22 mouse cellular contexts compared by ENCODE assay signal in the genomic region with DNA sequence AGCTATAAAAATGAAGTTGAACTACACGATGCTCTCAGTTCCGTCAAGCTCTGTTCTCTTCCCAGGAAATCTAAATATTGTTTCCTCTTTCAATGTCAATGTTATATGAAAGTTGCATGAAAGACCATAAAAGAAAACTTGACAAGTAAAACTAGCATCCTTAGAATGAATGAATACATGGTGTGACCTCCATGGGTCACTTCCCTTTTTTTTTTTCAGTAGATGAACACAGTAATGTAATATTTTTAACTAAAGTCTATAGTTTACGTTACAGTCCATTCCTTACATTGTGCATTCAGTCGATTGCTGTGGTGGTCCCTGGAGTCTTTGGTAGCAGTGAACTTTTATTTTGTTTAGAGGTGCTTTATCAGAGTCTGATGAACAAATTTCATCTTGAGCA.
DNase-seq lines count a peak whose midpoint lies in the region; ATAC-seq and TF ChIP-seq lines count a peak whose summit lies in the region.
"Had no signal": no experiment of that assay in that cellular context is flagged by ENCODE, and none has a peak within 500 bp of the region (broad histone marks: within the 10 kb centered on the region; RNA-seq: fewer than 3 reads in every experiment).

No protein-coding gene starts in this region.

- no peak for DNase-seq in MEL (ENCODE audit: low read depth, low spot score)
- peak; percentile 2 for DNase-seq in splenic B cell, adult 2 months (ENCODE audit: low read depth, low spot score)
- DNase-seq in left cerebral cortex, postnatal 36 days (ENCODE audit: low spot score in 2 of 2) = no peak
- DNase-seq in forebrain, embryonic 14.5 days (ENCODE audit: low spot score) = no peak
- DNase-seq: adrenal gland, adult 2 months; adrenal gland, postnatal 10 days; adrenal gland, postnatal 25 days; cerebellum, adult 11 months; cerebellum, adult 18-20 months; cerebellum, adult 8-10 months; cerebellum, adult 9-11 months; cerebellum, postnatal 14 days; cerebellum, postnatal 36 days; forebrain, postnatal 0 days had no signal

- no peaks in the 10 kb centered on the region for H3K27me3 ChIP-seq in MEL (ENCODE audit: control insufficient read depth in 1 of 2, insufficient read depth in 2 of 2, low read length in 2 of 2)
- no peaks in the 10 kb centered on the region for H3K27me3 ChIP-seq in splenic B cell, adult 2 months (ENCODE audit: control insufficient read depth, insufficient read depth, low read length, poor library complexity, severe bottlenecking)
- H3K27me3 ChIP-seq in forebrain, embryonic 13.5 days = no peaks in the 10 kb centered on the region
- no peaks in the 10 kb centered on the region for H3K27me3 ChIP-seq in forebrain, embryonic 14.5 days (replicated peaks; ENCODE audit: control insufficient read depth, insufficient read depth, low read length)
- H3K27me3 ChIP-seq: CH12.LX; embryonic facial prominence, embryonic 12.5 days; forebrain, embryonic 15.5 days had no signal

- H3K9me3 ChIP-seq in MEL (replicated peaks; ENCODE audit: insufficient read depth, low read length) = no peaks in the 10 kb centered on the region
- no peaks in the 10 kb centered on the region for H3K9me3 ChIP-seq in forebrain, embryonic 13.5 days (replicated peaks)
- H3K9me3 ChIP-seq in forebrain, embryonic 14.5 days (replicated peaks; ENCODE audit: control insufficient read depth, low read length) = no peaks in the 10 kb centered on the region
- H3K9me3 ChIP-seq: embryonic facial prominence, embryonic 10.5 days; embryonic facial prominence, embryonic 12.5 days; forebrain, embryonic 15.5 days; G1E had no signal

- no peak for TF ChIP-seq EP300 in MEL (IDR thresholded peaks at IDR 0.05; ENCODE audit: low read depth in 1 of 2, low read length in 2 of 2)

- H3K79me2 ChIP-seq in MEL (ENCODE audit: control insufficient read depth, insufficient read depth, low read length, poor library complexity) = no peaks in the 10 kb centered on the region

- peak; percentile 60 for ATAC-seq in granulocyte monocyte progenitor cell, adult 5-6 weeks (replicated peaks; ENCODE audit: poor library complexity, severe bottlenecking)
- no peak for ATAC-seq in forebrain, embryonic 13.5 days
- no peak for ATAC-seq in forebrain, embryonic 14.5 days
- ATAC-seq: CD4-positive, CD25-positive, alpha-beta regulatory T cell, adult 4 months; forebrain, embryonic 15.5 days; forebrain, postnatal 0 days had no signal

- no peak for TF ChIP-seq CTCF in MEL (IDR thresholded peaks at IDR 0.05 in 2 of 3, conservative IDR thresholded peaks at IDR 0.05 in 1 of 3; ENCODE audit: control insufficient read depth in 1 of 3, insufficient read depth in 1 of 3, low read depth in 2 of 3, low read length in 3 of 3, poor library complexity in 1 of 3, severe bottlenecking in 1 of 3)

- H3K36me3 ChIP-seq in MEL (ENCODE audit: control insufficient read depth in 1 of 2, insufficient read depth in 2 of 2, low read length in 2 of 2) = peaks cover 0 to 37% of the 10 kb centered on the region in 2 experiments; a peak in 2 of 4 replicates
- no peaks in the 10 kb centered on the region for H3K36me3 ChIP-seq in splenic B cell, adult 2 months (ENCODE audit: control insufficient read depth, insufficient read depth, low read length, poor library complexity, severe bottlenecking)
- H3K36me3 ChIP-seq in forebrain, embryonic 13.5 days (ENCODE audit: poor library complexity, severe bottlenecking) = no peaks in the 10 kb centered on the region
- no peaks in the 10 kb centered on the region for H3K36me3 ChIP-seq in forebrain, embryonic 14.5 days (ENCODE audit: control insufficient read depth, insufficient read depth, low read length)
- H3K36me3 ChIP-seq: embryonic facial prominence, embryonic 10.5 days; embryonic facial prominence, embryonic 12.5 days; forebrain, embryonic 15.5 days; G1E had no signal

- H3K9ac ChIP-seq in MEL (ENCODE audit: control insufficient read depth, low read depth, low read length, poor library complexity, severe bottlenecking) = peak overlapping the region; percentile 35; the same call in 1 of the 2 replicates
- H3K9ac ChIP-seq in forebrain, embryonic 13.5 days = no peak overlapping the region
- no peak overlapping the region for H3K9ac ChIP-seq in forebrain, embryonic 14.5 days (ENCODE audit: low read length)
- H3K9ac ChIP-seq: embryonic facial prominence, embryonic 12.5 days; forebrain, embryonic 15.5 days; forebrain, postnatal 0 days had no signal

- intact Hi-C loops in left cerebral cortex, postnatal 36 days (cut with DNase I) = no loop called here

- no peak for TF ChIP-seq POLR2A in MEL (IDR thresholded peaks at IDR 0.05; ENCODE audit: control insufficient read depth in 1 of 2, insufficient read depth in 1 of 2, low read depth in 1 of 2, low read length in 2 of 2, poor library complexity in 1 of 2)

- WGBS in forebrain, embryonic 13.5 days = 90% methylated on average over 4 of the region's 4 CpGs
- 94% methylated on average over 4 of the region's 4 CpGs for WGBS in forebrain, embryonic 14.5 days

- peaks cover 5 to 9% of the 10 kb centered on the region in 2 experiments; a peak in 2 of 4 replicates for H3K4me1 ChIP-seq in MEL (ENCODE audit: control insufficient read depth in 1 of 2, insufficient read depth in 2 of 2, low read length in 2 of 2)
- no peaks in the 10 kb centered on the region for H3K4me1 ChIP-seq in forebrain, embryonic 13.5 days
- no peaks in the 10 kb centered on the region for H3K4me1 ChIP-seq in forebrain, embryonic 14.5 days (ENCODE audit: control insufficient read depth, insufficient read depth, low read length)
- H3K4me1 ChIP-seq: embryonic facial prominence, embryonic 10.5 days; embryonic facial prominence, embryonic 12.5 days; forebrain, embryonic 15.5 days had no signal

- H3K27ac ChIP-seq in MEL (ENCODE audit: control insufficient read depth, low read depth, low read length) = peak overlapping the region; percentile 98
- no peak overlapping the region for H3K27ac ChIP-seq in forebrain, embryonic 13.5 days
- H3K27ac ChIP-seq in forebrain, embryonic 14.5 days (ENCODE audit: low read depth, low read length) = no peak overlapping the region
- H3K27ac ChIP-seq: embryonic facial prominence, embryonic 10.5 days; embryonic facial prominence, embryonic 12.5 days; forebrain, embryonic 15.5 days had no signal

- no peak overlapping the region for H3K4me2 ChIP-seq in forebrain, embryonic 13.5 days
- H3K4me2 ChIP-seq in forebrain, embryonic 14.5 days (ENCODE audit: low read length) = no peak overlapping the region
- H3K4me2 ChIP-seq: embryonic facial prominence, embryonic 12.5 days; forebrain, embryonic 15.5 days had no signal

- no peak overlapping the region for H3K4me3 ChIP-seq in MEL (ENCODE audit: control insufficient read depth in 1 of 2, insufficient read depth in 1 of 2, low read depth in 2 of 2, low read length in 2 of 2)
- no peak overlapping the region for H3K4me3 ChIP-seq in forebrain, embryonic 13.5 days
- no peak overlapping the region for H3K4me3 ChIP-seq in forebrain, embryonic 14.5 days (ENCODE audit: low read depth, low read length)
- H3K4me3 ChIP-seq: embryonic facial prominence, embryonic 10.5 days; embryonic facial prominence, embryonic 12.5 days; forebrain, embryonic 15.5 days had no signal

- no peak for TF ChIP-seq RAD21 in MEL (IDR thresholded peaks at IDR 0.05; ENCODE audit: low read depth, low read length)

TF ChIP-seq in MEL, 35 proteins besides CTCF, POLR2A, EP300 and RAD21:
- no peak for TF ChIP-seq ZC3H11A (IDR thresholded peaks at IDR 0.05; ENCODE audit: low read depth, low read length)
- no peak for TF ChIP-seq NRF1 (IDR thresholded peaks at IDR 0.05; ENCODE audit: insufficient read depth, low read depth, low read length, poor library complexity, severe bottlenecking)
- no peak for TF ChIP-seq UBTF (IDR thresholded peaks at IDR 0.05; ENCODE audit: borderline replicate concordance, insufficient read depth, low read depth, low read length)
- no peak for TF ChIP-seq ETS1 (IDR thresholded peaks at IDR 0.05; ENCODE audit: low read depth, low read length)
- TF ChIP-seq MYC (IDR thresholded peaks at IDR 0.05; ENCODE audit: low read depth, low read length) = no peak
TF ChIP-seq in MEL: peak in this region for 0.
